Mouse (Mus musculus) heart, postnatal 0 days (tissue): ENCODE results near the gene Nxph4. TPM values are rescaled to one million over a fixed set of nuclear protein-coding genes. Genes with fewer than 3 reads are reported as not detected.

Experiments
- ATAC-seq: fragments of 200-750 bp; cut with Nextera tagmentation; 2 replicates; pipeline ENCODE4 v1.8.0; 2017; ENCODE audit warnings: low read depth, moderate number of reproducible peaks, moderate library complexity; ENCODE audit not compliant: insufficient read depth
- DNase-seq: peaks from one replicate; pipeline ENCODE4 v3.0.0-alpha.2; 2016; ENCODE audit warnings: low spot score
- H3K27ac ChIP-seq: fragments of 300-500 bp; sonication (generic); 2 replicates; pipeline ENCODE4 v1.5.1; 2014; ENCODE audit warnings: low read depth, mild to moderate bottlenecking
- H3K27me3 ChIP-seq: fragments of 300-500 bp; sonication (generic); 2 replicates; pipeline ENCODE4 v1.6.1; 2014; ENCODE audit warnings: low read length, mixed read lengths; ENCODE audit not compliant: control insufficient read depth, insufficient read depth
- H3K36me3 ChIP-seq: fragments of 300-500 bp; sonication (generic); replicated peaks from 2 replicates; pipeline ENCODE4 v1.6.1; 2014; ENCODE audit warnings: low read length, mixed read lengths; ENCODE audit not compliant: control insufficient read depth, insufficient read depth
- H3K4me1 ChIP-seq: fragments of 300-500 bp; sonication (generic); 2 replicates; pipeline ENCODE4 v1.6.1; 2014; ENCODE audit warnings: antibody characterized with exemption; ENCODE audit not compliant: control insufficient read depth, insufficient read depth
- H3K4me2 ChIP-seq: fragments of 300-500 bp; sonication (generic); 2 replicates; pipeline ENCODE4 v1.6.1; 2014; ENCODE audit warnings: low read depth, mild to moderate bottlenecking, low read length, moderate library complexity
- H3K4me3 ChIP-seq: fragments of 300-500 bp; sonication (generic); 2 replicates; pipeline ENCODE4 v1.5.1; 2014; ENCODE audit warnings: low read depth, low read length
- H3K9ac ChIP-seq: fragments of 300-500 bp; sonication (generic); replicated peaks from 2 replicates; pipeline ENCODE4 v1.6.1; 2014; ENCODE audit warnings: low read depth, low read length, mixed read lengths
- H3K9me3 ChIP-seq: fragments of 300-500 bp; sonication (generic); replicated peaks from 2 replicates; pipeline ENCODE4 v1.6.1; 2016; ENCODE audit warnings: low read length; ENCODE audit not compliant: control insufficient read depth
- CTCF ChIP-seq: IDR thresholded peaks from 2 replicates; pipeline ENCODE4 v1.5.1; 2016; ENCODE audit warnings: antibody characterized with exemption, control low read depth, low read depth
- EP300 ChIP-seq: IDR thresholded peaks from 2 replicates; pipeline ENCODE4 v1.6.1; 2016; ENCODE audit warnings: antibody characterized with exemption, low read depth
- WGBS: fragments of 180-500 bp; shearing (Covaris S2); extraction: QIAGEN DNeasy Blood & Tissue Kit; methylation state at CpG from one replicate; pipeline ENCODE4 v1.1.7; 2014; 5-methylcytosine and 5-hydroxymethylcytosine counted together
- polyA plus RNA-seq: library from polyadenylated mRNA; unstranded; fragments of >200 nt; fragmentation: Nextera tagmentation; extraction: Ambion mirVana; gene quantifications from 2 replicates; pipeline ENCODE4 v1.2.1, GENCODE M21; 2015
- total RNA-seq: library from RNA; depleted of rRNA; stranded (reverse); fragments of >200 nt; gene quantifications from 2 replicates; pipeline ENCODE4 v1.2.3, GENCODE M21; 2014; ENCODE audit warnings: low replicate concordance

The Nxph4 gene
- total and polyA plus RNA-seq, 2 experiments from 2014 or later: 0.41 TPM; not detected in 1

DNA sequence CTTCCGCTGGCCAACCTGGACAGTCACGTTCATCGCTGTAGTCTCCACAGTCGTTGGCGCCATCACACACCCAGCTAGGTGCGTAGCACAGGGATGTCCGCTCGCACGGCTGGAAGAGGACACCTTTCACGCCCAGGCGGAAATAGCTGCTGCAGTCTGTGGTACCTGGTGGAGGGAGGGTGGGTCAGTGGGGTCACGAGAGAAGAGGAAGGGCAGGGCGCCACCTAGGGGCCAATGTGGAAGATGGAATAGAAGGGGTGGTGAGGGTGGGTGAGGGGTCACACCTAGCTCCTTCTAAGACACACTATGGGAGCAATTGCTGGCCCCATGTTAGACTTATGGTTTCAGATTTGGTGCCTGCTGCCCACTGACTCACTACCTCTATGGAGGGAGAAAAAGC lies 23.0 kb upstream of the Nxph4 start:
- Histone ChIP-seq H3K4me1 (no peaks in the 10 kb centered on the region), H3K4me2 (no peak overlapping the region), H3K4me3 (no peak overlapping the region), H3K27me3 (no peaks in the 10 kb centered on the region), H3K9me3 (no peaks in the 10 kb centered on the region), H3K27ac (no peak overlapping the region), H3K9ac (no peak overlapping the region), H3K36me3 (peaks cover 27% of the 10 kb centered on the region)
- ATAC-seq (no peak), DNase-seq (no peak)
- TF ChIP-seq CTCF (peak; percentile 10; the same call in 1 of the 2 replicates), EP300 (no peak)
- 95% methylated on average over 13 of the region's 13 CpGs for whole genome bisulfite sequencing

DNA sequence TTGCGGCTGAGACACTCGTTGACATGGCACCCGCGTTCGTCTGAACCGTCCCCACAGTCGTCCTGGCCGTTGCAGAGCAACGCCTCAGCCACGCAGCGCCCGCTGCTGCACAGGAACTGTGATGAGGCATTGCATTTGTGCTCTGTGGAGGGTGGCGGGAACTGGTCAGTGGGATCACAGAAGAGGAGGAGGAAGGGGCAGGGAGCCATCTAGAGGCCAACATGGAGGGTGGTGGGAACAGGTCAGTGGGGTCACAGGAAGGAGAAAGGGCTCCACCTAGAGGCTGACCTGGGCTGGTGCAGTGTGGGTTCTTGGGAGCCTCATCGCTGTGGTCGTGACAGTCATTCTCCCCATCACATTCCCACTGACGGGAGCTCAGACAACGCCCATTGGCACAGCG lies 21.3 kb upstream of the Nxph4 start:
- DNase-seq (no peak), ATAC-seq (no peak; the same call in 1 of the 2 replicates)
- no peak overlapping the region for H3K27ac ChIP-seq
- no peak overlapping the region for H3K9ac ChIP-seq
- H3K4me1 ChIP-seq: no peaks in the 10 kb centered on the region
- H3K4me3 ChIP-seq: no peak overlapping the region
- H3K9me3 ChIP-seq: no peaks in the 10 kb centered on the region
- no peak overlapping the region for H3K4me2 ChIP-seq
- WGBS: 81% methylated on average over 18 of the region's 18 CpGs
- peak; percentile 44 for TF ChIP-seq CTCF
- TF ChIP-seq EP300: no peak
- H3K27me3 ChIP-seq: no peaks in the 10 kb centered on the region
- H3K36me3 ChIP-seq: peaks cover 27% of the 10 kb centered on the region

DNA sequence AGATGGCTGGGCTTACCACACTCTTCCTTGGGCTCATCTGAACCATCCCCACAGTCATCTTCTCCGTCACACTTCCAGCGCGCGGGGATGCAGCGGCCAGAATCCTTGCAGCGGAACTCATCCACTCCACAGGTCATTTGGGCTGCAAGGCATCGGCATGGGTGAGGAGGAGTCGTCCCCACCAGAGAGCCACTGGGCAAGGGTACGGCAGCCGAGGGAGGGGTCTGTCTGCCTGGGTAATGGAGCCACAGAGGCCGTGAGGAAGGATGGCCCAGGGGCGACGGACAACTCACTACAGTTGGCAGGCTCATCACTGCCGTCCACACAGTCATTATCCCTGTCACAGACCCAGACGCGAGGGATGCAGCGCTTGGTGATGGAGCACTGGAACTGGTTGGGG lies 15.5 kb upstream of the Nxph4 start:
- Histone ChIP-seq H3K4me1 (no peaks in the 10 kb centered on the region), H3K9ac (no peak overlapping the region), H3K4me3 (no peak overlapping the region), H3K27me3 (no peaks in the 10 kb centered on the region), H3K4me2 (no peak overlapping the region), H3K27ac (no peak overlapping the region), H3K9me3 (no peaks in the 10 kb centered on the region), H3K36me3 (peaks cover 14% of the 10 kb centered on the region; the same call in 1 of the 2 replicates)
- 88% methylated on average over 17 of the region's 17 CpGs for WGBS
- ATAC-seq: no peak
- TF ChIP-seq EP300: no peak
- TF ChIP-seq CTCF: no peak
- DNase-seq: no peak

DNA sequence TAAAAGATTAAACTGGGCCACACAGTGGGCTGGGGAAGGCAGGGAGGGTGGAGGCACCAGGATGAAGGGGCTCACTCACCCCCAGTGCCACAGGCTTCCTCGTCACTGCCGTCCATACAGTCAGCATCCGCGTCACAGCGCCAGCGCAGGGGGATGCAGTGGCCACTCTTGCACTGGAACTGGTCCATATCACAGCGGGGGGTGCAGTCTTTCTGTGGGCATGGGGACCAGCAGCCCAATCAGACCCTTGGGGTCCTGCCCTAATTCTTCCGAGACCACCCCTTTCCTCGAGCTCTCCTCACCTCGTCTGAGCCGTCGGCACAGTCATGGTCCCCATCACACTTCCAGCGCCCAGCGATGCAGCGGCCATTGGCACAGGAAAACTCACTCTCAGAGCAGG lies 13.9 kb upstream of the Nxph4 start:
- ATAC-seq (no peak), DNase-seq (no peak)
- H3K4me1 ChIP-seq: no peaks in the 10 kb centered on the region
- 91% methylated on average over 15 of the region's 15 CpGs for WGBS
- TF ChIP-seq CTCF: no peak
- no peak for TF ChIP-seq EP300
- no peaks in the 10 kb centered on the region for H3K9me3 ChIP-seq
- H3K4me3 ChIP-seq: no peak overlapping the region
- no peak overlapping the region for H3K9ac ChIP-seq
- no peak overlapping the region for H3K27ac ChIP-seq
- H3K27me3 ChIP-seq: no peaks in the 10 kb centered on the region
- peaks cover 6% of the 10 kb centered on the region; the same call in 1 of the 2 replicates for H3K36me3 ChIP-seq
- H3K4me2 ChIP-seq: no peak overlapping the region

DNA sequence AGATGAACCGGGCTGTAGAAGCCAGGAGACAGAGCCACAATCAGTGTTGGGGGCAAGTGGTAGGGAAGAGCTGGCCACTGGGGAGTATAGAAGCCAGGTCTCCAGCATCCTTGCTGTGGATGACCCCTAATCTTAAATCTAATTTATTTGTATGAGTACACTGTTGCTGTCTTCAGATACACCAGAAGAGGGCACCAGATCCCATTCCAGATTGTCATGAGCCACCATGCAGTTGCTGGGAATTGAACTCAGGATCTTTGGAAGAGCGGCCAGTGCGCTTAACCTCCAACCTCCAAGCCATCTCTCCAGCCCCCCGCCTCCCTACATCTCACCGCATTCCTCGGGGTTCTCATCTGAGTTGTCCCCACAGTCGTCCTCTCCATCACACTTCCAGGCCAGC lies 12.1 kb upstream of the Nxph4 start:
- WGBS: 84% methylated on average over 7 of the region's 7 CpGs
- peaks cover 6% of the 10 kb centered on the region; the same call in 1 of the 2 replicates for H3K36me3 ChIP-seq
- ATAC-seq: no peak

DNA sequence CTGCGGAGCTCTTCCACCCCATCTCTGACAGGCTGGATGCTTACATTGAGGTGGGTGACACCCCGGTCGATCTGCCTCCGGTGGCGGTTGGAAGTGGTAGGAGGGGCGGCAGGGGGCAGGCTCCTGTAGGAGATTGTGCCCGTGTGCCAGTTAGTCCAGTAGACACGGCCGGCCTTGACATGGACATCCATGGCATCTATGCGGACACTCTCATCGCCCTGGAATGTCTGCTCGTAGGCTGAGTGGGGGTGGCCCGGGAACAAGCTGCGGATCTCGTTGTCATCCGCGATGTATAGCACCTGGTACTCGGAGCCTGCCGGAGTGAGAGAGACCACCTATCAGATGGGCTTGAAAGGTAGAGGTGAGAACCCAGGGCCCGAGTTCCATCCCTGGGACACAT lies 10.0 kb upstream of the Nxph4 start:
- ATAC-seq (no peak), DNase-seq (no peak)
- no peaks in the 10 kb centered on the region for H3K27me3 ChIP-seq
- H3K36me3 ChIP-seq: 0 out of 2 replicates have a peak, but pooled peaks cover 6% of the 10 kb centered on the region
- H3K4me3 ChIP-seq: no peak overlapping the region
- no peak overlapping the region for H3K27ac ChIP-seq
- no peaks in the 10 kb centered on the region; the same call in 1 of the 2 replicates for H3K4me1 ChIP-seq
- WGBS: 86% methylated on average over 20 of the region's 20 CpGs
- H3K9ac ChIP-seq: no peak overlapping the region
- no peak overlapping the region for H3K4me2 ChIP-seq
- no peak for TF ChIP-seq CTCF
- no peak for TF ChIP-seq EP300
- H3K9me3 ChIP-seq: no peaks in the 10 kb centered on the region

More for the DNA sequence above, 12.1 kb upstream of the Nxph4 start:
- Histone ChIP-seq H3K4me2 (no peak overlapping the region), H3K27me3 (no peaks in the 10 kb centered on the region), H3K4me3 (no peak overlapping the region), H3K9me3 (no peaks in the 10 kb centered on the region), H3K27ac (no peak overlapping the region), H3K9ac (no peak overlapping the region), H3K4me1 (no peaks in the 10 kb centered on the region; the same call in 1 of the 2 replicates)
- DNase-seq: no peak
- no peak for TF ChIP-seq EP300
- peak; percentile 38 for TF ChIP-seq CTCF
